Mouse (Mus musculus): ENCODE results near the gene 6030452D12Rik.

GRCm38 (mm10) chr8:106543043-106543442 is 42.7 kb downstream of the 6030452D12Rik start:
- TF ChIP-seq CTCF (IDR thresholded peaks at IDR 0.05; ENCODE audit: extremely low read depth, insufficient read depth, low read length) (no peak), POLR2A (IDR thresholded peaks at IDR 0.05; ENCODE audit: extremely low read depth, insufficient read depth, low read length) (no peak)
